Mouse (Mus musculus): Measurements from ENCODE around the gene Phactr2. TPM values are rescaled to one million over a fixed set of nuclear protein-coding genes. Genes with fewer than 3 reads are reported as not detected.
"Not testable (repeated sequence)": the region's sequence is repeated elsewhere in the genome, so short reads cannot be mapped to it uniquely, and the experiment has no call there.

Gene Phactr2
- 14.5 and 16.0 TPM in 2 replicates for polyA plus RNA-seq (2012; rRNA removed)

- peak in 1 of 2 experiments; percentile 13 for DNase-seq (ENCODE audit: extremely low spot score in 1 of 2, low spot score in 1 of 2)
These were observed at the start of gene Phactr2 for GRCm38 (mm10) chr10:13473833-13474567. Gene Phactr2, minus strand, starts transcription at chr10:13474412.

- no peak for DNase-seq (ENCODE audit: extremely low spot score in 1 of 2, low spot score in 1 of 2)
These were observed 47.6 kb upstream of the Phactr2 start for GRCm38 (mm10) chr10:13521857-13522256.

- no peak for DNase-seq (ENCODE audit: extremely low spot score in 1 of 2, low spot score in 1 of 2)
These were observed 28.2 kb upstream of the Phactr2 start for GRCm38 (mm10) chr10:13502371-13502770.

- DNase-seq (ENCODE audit: extremely low spot score in 1 of 2, low spot score in 1 of 2) = not testable (repeated sequence)
These were observed 27.3 kb upstream of the Phactr2 start for GRCm38 (mm10) chr10:13501533-13501932.

DNA sequence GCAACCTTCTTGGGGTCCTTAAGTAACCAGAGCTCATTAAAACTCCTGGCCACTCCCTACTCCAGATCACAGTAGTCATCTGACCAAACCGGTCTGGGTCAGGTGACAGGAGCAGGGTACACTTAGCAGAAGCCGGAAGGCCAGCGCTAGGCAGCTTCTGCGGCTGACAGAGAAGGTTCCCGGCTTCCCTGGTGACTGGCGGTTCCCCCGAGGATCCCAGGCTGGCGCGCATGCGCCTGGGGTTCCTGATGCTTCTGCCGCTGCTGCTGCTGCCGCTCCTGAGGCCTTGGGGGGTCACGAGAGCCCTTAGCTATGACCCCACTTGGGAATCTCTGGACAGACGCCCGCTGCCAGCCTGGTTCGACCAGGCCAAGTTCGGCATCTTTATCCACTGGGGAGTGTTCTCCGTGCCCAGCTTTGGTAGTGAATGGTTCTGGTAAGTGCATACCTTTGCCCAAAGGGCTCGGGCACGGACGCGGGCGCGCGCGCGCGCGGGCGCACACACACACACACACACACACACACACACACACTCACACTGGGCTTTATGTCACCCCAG is 26.8 kb upstream of the Phactr2 start:
- DNase-seq (ENCODE audit: extremely low spot score in 1 of 2, low spot score in 1 of 2) = peak; percentile 77 to 90

GRCm38 (mm10) chr10:13500473-13500872 is 26.3 kb upstream of the Phactr2 start:
- no peak for DNase-seq (ENCODE audit: extremely low spot score in 1 of 2, low spot score in 1 of 2)

DNA sequence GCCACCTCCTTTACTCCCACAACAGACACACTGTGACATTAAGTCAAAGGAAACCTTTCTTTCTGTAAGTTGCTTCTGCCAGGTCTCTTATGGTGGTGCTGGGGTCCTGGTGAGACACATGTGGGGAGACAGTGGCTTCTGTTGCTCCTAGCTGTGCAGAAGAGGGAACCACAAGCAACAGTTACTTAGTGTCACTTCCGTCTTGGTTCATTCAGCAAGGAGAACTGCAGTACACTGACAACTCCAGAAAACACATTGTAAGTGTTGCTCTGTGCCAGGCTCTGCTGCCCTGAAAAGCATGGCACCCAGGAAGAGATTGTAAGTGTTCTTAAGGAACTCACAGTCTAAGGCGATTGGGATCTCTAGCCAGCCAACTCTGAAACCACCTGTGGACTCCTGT is 25.1 kb upstream of the Phactr2 start, which contains the start of gene Fuca2:
TSS of gene Fuca2 (plus strand) at position 210 of the 400 bp plus-strand sequence.
- no peak for DNase-seq (ENCODE audit: extremely low spot score in 1 of 2, low spot score in 1 of 2)

- no peak for DNase-seq (ENCODE audit: extremely low spot score in 1 of 2, low spot score in 1 of 2)
These were observed 22.1 kb upstream of the Phactr2 start for GRCm38 (mm10) chr10:13496315-13496714.

- DNase-seq (ENCODE audit: extremely low spot score in 1 of 2, low spot score in 1 of 2) = no peak
These were observed 19.9 kb upstream of the Phactr2 start for GRCm38 (mm10) chr10:13493978-13494686.

DNA sequence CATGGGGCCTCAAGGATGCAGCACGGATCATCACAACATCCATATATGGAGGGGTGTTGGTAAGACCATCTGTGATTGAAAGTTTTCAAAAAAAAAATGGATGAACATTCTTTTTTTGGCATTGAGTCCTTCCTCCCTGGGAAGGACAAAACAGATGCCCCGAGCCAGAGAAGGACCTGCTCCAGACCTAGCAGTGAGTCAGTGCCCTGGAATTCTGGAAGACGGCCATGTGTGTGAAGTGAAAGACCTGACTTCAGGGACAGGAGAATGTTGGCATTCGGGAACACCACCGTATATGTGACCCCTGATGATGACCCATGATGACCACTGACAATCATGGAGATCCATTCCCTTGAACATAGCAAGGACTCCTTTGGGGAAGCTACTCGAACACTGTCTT is 15.5 kb upstream of the Phactr2 start:
- no peak for DNase-seq (ENCODE audit: extremely low spot score in 1 of 2, low spot score in 1 of 2)

DNA sequence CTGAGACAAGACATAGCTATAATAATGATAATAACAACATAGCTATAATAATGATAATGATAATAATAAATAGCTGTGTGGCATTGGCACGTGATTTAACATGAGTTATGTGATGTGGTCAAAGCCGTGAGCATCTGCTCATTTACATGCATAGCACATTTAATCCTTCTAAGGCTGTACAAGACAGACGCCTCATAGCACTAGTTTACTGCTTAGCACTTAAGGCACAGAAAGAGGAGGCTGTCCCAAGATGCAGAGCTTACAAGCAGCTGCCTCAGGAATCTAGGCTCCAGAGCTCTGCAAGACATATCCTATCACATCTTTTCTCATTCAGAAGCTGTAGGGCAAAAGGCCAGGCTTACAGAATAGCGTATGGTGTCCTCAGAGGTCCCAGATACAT is 11.7 kb upstream of the Phactr2 start:
- DNase-seq (ENCODE audit: extremely low spot score in 1 of 2, low spot score in 1 of 2) = no peak

GRCm38 (mm10) chr10:13479341-13479740 is 5.1 kb upstream of the Phactr2 start:
- no peak for DNase-seq (ENCODE audit: extremely low spot score in 1 of 2, low spot score in 1 of 2)

DNA sequence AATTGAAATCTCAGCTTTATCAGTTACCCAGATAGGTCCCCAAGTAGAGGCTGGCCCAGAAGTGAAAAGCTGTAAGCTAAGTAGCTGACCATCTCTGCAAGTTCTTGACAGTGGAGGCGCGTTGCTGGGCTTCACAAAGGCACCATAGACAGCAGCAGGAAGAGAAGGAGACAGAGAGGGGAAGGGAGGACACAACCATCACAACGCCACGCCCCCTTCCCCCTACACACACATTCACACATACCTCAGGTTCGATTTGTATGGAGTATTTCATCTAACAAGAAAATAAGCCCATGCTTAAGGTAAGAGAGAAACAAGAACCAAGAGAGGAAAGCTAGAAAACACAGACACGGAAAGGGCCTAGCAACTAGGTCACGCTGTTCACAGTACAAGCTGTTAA is 909 bp upstream of the Phactr2 start:
- peak in 1 of 2 experiments; percentile 15 for DNase-seq (ENCODE audit: extremely low spot score in 1 of 2, low spot score in 1 of 2)

DNA sequence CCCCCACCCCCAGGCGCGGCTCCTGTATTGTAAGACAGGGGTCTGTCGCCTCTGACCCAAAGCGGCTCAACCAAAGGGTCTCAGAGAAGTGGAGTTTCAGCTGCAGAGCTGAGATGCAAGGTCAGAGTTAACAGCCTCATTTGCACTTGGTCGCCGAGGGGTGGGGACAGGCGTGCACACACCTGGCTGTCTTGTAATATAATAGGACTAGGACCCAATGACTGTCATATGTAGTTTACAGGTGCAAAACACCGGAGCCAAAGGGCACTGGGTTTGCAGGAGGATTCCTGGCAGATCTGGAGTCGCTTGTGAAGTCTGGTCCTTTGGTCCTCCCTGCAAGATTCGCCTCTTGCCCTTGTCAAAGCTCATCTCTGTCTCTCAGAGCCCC is 350 bp upstream of the Phactr2 start:
- DNase-seq (ENCODE audit: extremely low spot score in 1 of 2, low spot score in 1 of 2) = no peak

DNA sequence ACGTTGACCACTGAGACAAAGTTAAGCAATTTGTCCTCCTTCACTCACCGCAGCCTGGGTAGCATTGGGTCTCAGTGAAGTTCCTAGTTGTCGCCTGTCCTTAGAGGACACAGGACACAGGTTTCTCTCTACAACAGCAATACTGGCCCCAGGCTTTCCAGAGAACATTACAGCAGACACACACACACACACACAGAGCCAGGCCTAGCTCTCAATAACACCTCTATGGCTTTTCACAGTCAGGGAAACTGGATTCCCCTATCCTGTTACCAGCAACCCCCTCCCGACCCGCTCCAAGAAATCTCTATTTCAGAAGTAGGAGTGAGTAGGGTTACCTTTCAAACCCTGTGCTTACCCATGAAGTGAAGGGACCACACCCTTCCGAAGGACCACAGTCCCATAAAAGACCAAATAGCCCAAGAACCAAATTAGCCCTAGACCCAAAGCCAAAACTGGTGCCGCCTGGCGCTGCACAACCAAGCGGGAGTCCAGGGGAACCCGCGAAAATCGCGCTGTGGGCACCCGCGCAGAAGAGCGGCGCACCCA is 852 bp downstream of the Phactr2 start:
- no peak for DNase-seq (ENCODE audit: extremely low spot score in 1 of 2, low spot score in 1 of 2)

GRCm38 (mm10) chr10:13470236-13470635 is 4.0 kb downstream of the Phactr2 start:
- no peak for DNase-seq (ENCODE audit: extremely low spot score in 1 of 2, low spot score in 1 of 2)

DNA sequence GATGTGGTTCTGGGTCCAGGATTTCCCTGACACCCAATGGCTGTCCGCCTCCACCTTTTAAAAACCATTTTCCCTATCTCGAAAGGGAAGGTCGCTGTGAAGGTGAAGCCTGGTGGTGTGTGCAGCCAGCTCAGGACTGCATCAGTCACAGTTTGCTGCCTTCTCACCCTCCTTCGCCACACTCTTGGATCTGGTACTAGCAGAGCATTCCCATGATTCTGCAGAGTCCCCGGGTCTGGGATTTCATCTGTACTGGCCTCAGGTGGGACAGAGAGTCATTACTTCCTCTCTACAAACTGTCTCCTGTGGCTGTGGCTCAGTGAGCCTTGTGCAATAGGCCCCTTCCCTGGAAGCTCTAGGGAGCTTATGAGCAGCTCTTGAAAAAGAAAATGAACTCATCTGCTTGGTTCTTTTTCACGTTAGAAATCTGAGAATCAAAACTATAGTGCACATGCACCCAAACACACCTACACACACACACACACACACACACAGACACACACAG is 6.1 kb downstream of the Phactr2 start:
- not testable (repeated sequence) for DNase-seq (ENCODE audit: extremely low spot score in 1 of 2, low spot score in 1 of 2)

DNA sequence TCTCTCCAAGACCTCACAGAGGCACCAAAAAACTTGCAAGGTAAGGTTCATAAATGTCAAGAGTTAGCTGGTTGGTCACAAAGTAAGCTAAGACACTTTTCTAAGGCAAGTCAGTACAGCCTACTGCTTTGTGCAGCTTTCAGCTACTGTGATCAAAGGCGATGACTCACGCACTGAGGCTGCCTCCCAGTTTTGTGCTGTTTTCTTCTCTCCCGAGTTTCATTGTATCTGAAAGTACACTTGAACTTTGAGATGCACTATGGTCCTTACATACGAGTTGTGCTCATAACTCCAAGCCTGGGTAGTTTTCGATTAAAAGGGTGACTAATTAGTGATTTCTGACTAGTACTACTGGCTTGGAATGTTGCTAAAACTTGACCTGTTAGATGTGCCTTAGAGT is 7.3 kb downstream of the Phactr2 start:
- peak in 1 of 2 experiments; percentile 25 for DNase-seq (ENCODE audit: extremely low spot score in 1 of 2, low spot score in 1 of 2)

DNA sequence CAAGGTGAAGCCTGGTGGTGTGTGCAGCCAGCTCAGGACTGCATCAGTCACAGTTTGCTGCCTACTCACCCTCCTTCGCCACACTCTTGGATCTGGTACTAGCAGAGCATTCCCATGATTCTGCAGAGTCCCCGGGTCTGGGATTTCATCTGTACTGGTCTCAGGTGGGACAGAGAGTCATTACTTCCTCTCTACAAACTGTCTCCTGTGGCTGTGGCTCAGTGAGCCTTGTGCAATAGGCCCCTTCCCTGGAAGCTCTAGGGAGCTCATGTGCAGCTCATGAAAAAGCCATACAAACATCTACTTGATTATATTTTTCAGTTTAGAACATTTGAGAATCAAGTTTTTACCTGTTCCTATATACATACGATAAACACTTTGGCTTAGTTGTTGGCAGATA is 9.9 kb downstream of the Phactr2 start:
- not testable (repeated sequence) for DNase-seq (ENCODE audit: extremely low spot score in 1 of 2, low spot score in 1 of 2)

GRCm38 (mm10) chr10:13453200-13453990 is 20.8 kb downstream of the Phactr2 start:
- DNase-seq (ENCODE audit: extremely low spot score in 1 of 2, low spot score in 1 of 2) = peak in 1 of 2 experiments; percentile 8

All from frontal cortex, adult 2 months (tissue).